Mouse (Mus musculus) lung, embryonic 14.5 days (tissue): ENCODE results near the gene Ankrd65. TPM values are rescaled to one million over a fixed set of nuclear protein-coding genes. Genes with fewer than 3 reads are reported as not detected.

Experiments used
- ATAC-seq: fragments of 200-750 bp; cut with Nextera tagmentation; 2 replicates; pipeline ENCODE4 v1.8.0; 2017; ENCODE audit warnings: mild to moderate bottlenecking, moderate TSS enrichment, moderate library complexity; ENCODE audit not compliant: insufficient read depth
- DNase-seq: peaks from one replicate; pipeline ENCODE4 v3.0.0-alpha.2; 2015
- H3K27ac ChIP-seq: fragments of 300-500 bp; sonication (generic); 2 replicates; pipeline ENCODE4 v1.5.1; 2014; ENCODE audit warnings: low read depth, mild to moderate bottlenecking, moderate library complexity
- H3K27me3 ChIP-seq: fragments of 300-500 bp; sonication (generic); 2 replicates; pipeline ENCODE4 v1.6.1; 2014; ENCODE audit warnings: low read length, control low read depth; ENCODE audit not compliant: insufficient read depth
- H3K36me3 ChIP-seq: fragments of 300-500 bp; sonication (generic); 2 replicates; pipeline ENCODE4 v1.6.1; 2014; ENCODE audit warnings: control low read depth; ENCODE audit not compliant: insufficient read depth
- H3K4me1 ChIP-seq: fragments of 300-500 bp; sonication (generic); 2 replicates; pipeline ENCODE4 v1.6.1; 2014; ENCODE audit warnings: antibody characterized with exemption, control low read depth; ENCODE audit not compliant: insufficient read depth
- H3K4me2 ChIP-seq: fragments of 300-500 bp; sonication (generic); 2 replicates; pipeline ENCODE4 v1.6.1; 2014; ENCODE audit warnings: mild to moderate bottlenecking
- H3K4me3 ChIP-seq: fragments of 300-500 bp; sonication (generic); 2 replicates; pipeline ENCODE4 v1.5.1; 2014; ENCODE audit warnings: low read depth, low read length
- H3K9ac ChIP-seq: fragments of 300-500 bp; sonication (generic); 2 replicates; pipeline ENCODE4 v1.6.1; 2014
- H3K9me3 ChIP-seq: fragments of 300-500 bp; sonication (generic); 2 replicates; pipeline ENCODE4 v1.6.1; 2016; ENCODE audit warnings: low read depth, low read length, control low read depth
- CTCF ChIP-seq: IDR thresholded peaks from 2 replicates; pipeline ENCODE4 v1.5.1; 2016; ENCODE audit warnings: antibody characterized with exemption, low read depth
- WGBS: fragments of 180-500 bp; shearing (Covaris S2); extraction: QIAGEN DNeasy Blood & Tissue Kit; methylation state at CpG from one replicate; pipeline ENCODE4 v1.1.7; 2014; 5-methylcytosine and 5-hydroxymethylcytosine counted together
- polyA plus RNA-seq: library from polyadenylated mRNA; unstranded; fragments of >200 nt; fragmentation: Nextera tagmentation; extraction: Ambion mirVana; gene quantifications from 2 replicates; pipeline ENCODE4 v1.2.1, GENCODE M21; 2014

Ankrd65 gene
- polyA plus RNA-seq, 1 experiment from 2014 or later, result not detected

GRCm38 (mm10) chr4:155769880-155770512 is 20.2 kb upstream of the Ankrd65 start:
- H3K4me3 ChIP-seq, result peak overlapping the region; percentile 53
- H3K4me2 ChIP-seq, result peak overlapping the region; percentile 81
- peaks cover 14% of the 10 kb centered on the region for H3K27me3 ChIP-seq
- WGBS, result 0% methylated on average over 39 of the region's 39 CpGs
- ATAC-seq (peak; percentile 91), DNase-seq (peak; percentile 95)
- TF ChIP-seq CTCF, result peak; percentile 94
- no peaks in the 10 kb centered on the region for H3K36me3 ChIP-seq
- peaks cover 11% of the 10 kb centered on the region for H3K4me1 ChIP-seq
- peak overlapping the region; percentile 78; the same call in 1 of the 2 replicates for H3K27ac ChIP-seq
- H3K9ac ChIP-seq, result peak overlapping the region; percentile 79
- no peaks in the 10 kb centered on the region for H3K9me3 ChIP-seq

- ATAC-seq (peak; percentile 12), DNase-seq (no peak)
- H3K9ac ChIP-seq, result peak overlapping the region; percentile 79
- H3K36me3 ChIP-seq, result no peaks in the 10 kb centered on the region
- peak overlapping the region; percentile 53 for H3K4me3 ChIP-seq
- no peak for TF ChIP-seq CTCF
- no peak overlapping the region for H3K27ac ChIP-seq
- H3K4me2 ChIP-seq, result peak overlapping the region; percentile 81
- H3K9me3 ChIP-seq, result no peaks in the 10 kb centered on the region
- WGBS, result 35% methylated on average over 24 of the region's 24 CpGs
- peaks cover 14% of the 10 kb centered on the region for H3K4me1 ChIP-seq
- peaks cover 14% of the 10 kb centered on the region for H3K27me3 ChIP-seq
These were observed 19.6 kb upstream of the Ankrd65 start for GRCm38 (mm10) chr4:155770626-155771025.

DNA sequence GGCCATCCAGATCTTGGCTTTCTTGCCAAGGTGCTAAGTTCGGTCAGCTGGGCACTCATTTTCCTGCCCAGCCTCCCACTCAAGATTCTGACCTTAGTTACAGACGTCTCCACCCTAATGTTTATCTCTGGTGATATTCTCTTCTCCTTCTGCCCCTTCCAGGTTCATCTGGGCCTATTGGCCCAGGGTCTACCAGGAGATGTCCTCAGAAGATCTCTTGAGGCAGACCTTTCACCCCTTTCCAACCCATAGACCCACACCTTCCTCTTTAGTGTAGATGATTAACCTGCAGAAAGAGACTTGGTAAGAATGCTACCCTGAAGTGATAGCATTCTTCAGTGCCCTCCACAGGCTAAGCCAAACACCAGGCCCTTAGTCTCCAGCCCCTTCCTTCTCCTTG is 18.5 kb upstream of the Ankrd65 start:
- DNase-seq (no peak), ATAC-seq (no peak)
- H3K27ac ChIP-seq, result no peak overlapping the region
- no peaks in the 10 kb centered on the region for H3K9me3 ChIP-seq
- H3K27me3 ChIP-seq, result peaks cover 14% of the 10 kb centered on the region
- H3K4me2 ChIP-seq, result no peak overlapping the region
- H3K4me1 ChIP-seq, result peaks cover 21% of the 10 kb centered on the region
- TF ChIP-seq CTCF, result no peak
- no peak overlapping the region for H3K4me3 ChIP-seq
- 58% methylated on average over 2 of the region's 2 CpGs for whole genome bisulfite sequencing
- no peaks in the 10 kb centered on the region for H3K36me3 ChIP-seq
- H3K9ac ChIP-seq, result no peak overlapping the region

- H3K4me1 ChIP-seq, result peaks cover 29% of the 10 kb centered on the region
- no peak overlapping the region for H3K9ac ChIP-seq
- no peak overlapping the region for H3K4me2 ChIP-seq
- no peak for DNase-seq
- no peak for ATAC-seq
- no peaks in the 10 kb centered on the region for H3K36me3 ChIP-seq
- no peak overlapping the region for H3K4me3 ChIP-seq
- 87% methylated on average over 13 of the region's 13 CpGs for WGBS
- no peaks in the 10 kb centered on the region for H3K9me3 ChIP-seq
- H3K27ac ChIP-seq, result no peak overlapping the region
- TF ChIP-seq CTCF, result no peak
- H3K27me3 ChIP-seq, result peaks cover 14% of the 10 kb centered on the region
These were observed 17.5 kb upstream of the Ankrd65 start for GRCm38 (mm10) chr4:155772786-155773185.

DNA sequence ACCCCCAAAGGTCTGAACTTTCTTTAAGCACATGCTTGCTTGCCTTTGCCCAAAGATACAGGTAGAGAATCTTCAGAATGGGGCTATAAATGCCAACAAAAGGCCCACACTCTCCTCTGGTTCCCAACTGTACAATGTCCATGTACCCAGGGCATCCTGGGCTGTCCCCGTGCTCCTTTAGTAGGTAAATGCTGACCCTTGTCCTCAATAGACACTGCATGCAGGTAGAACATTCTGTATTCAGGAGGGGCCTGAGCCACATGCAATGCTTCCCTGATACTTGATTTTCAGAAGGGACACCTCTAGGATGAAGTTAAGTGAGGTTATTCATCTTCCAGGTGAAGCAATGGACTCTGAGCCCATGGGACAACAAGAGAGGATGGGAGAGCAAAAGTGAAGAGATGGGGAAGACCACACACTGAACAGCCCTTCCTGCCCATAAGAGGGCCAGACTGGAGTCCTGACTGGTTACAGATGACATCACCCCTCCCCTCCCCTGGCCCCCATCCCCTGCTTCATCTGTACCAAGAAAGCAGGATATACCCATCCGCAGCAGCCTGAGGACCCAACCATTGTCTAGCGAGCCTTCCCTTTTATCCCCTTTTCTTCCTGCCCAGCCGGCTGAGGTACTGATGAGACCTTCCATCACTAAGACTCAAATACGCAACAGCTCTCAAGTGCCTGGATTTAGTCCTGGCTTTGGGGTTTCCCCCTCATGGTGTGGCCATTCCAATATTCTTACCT is 16.7 kb upstream of the Ankrd65 start:
- no peak overlapping the region for H3K9ac ChIP-seq
- no peak for TF ChIP-seq CTCF
- H3K27me3 ChIP-seq, result peaks cover 14% of the 10 kb centered on the region
- peaks cover 32% of the 10 kb centered on the region for H3K4me1 ChIP-seq
- H3K4me3 ChIP-seq, result peak overlapping the region; percentile 36
- 29% methylated on average over 5 of the region's 5 CpGs for WGBS
- peak; percentile 22 for DNase-seq
- no peaks in the 10 kb centered on the region for H3K9me3 ChIP-seq
- no peaks in the 10 kb centered on the region for H3K36me3 ChIP-seq
- H3K4me2 ChIP-seq, result peak overlapping the region; percentile 73
- ATAC-seq, result no peak
- no peak overlapping the region for H3K27ac ChIP-seq

DNA sequence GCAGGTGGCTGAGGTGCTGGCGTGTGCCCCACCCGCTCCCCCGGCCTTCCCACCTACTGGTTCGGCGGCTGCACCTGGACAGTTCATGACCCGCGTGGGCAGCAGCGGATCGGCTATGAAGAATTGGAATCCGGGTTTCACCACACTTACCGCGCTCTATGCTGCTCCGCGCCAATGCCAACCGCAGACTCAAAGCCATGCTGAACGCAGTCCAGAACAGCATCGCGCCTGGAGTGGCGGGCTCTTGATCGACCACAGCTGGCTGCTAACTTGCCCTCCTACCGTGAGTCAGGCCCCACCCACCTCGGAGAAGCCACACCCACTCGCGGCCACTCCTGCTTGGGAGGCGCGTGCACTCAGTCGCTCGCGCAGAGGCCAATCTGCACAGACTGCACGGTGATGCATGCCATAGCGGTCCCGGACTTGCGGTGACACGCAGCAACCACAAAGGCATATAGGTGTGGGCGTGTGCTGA is 15.9 kb upstream of the Ankrd65 start, which contains the start of gene Vwa1:
Gene Vwa1, minus strand, starts transcription at position 419 of the 475 bp plus-strand sequence.
- H3K9me3 ChIP-seq, result no peaks in the 10 kb centered on the region
- no peak within 1 kb of the TSS for H3K9ac ChIP-seq
- WGBS, result under 1% methylated on average over 35 of the region's 35 CpGs
- TF ChIP-seq CTCF, result no peak
- peaks cover 32% of the 10 kb centered on the region for H3K4me1 ChIP-seq
- peak within 1 kb of the TSS; percentile 36 for H3K4me3 ChIP-seq
- peak within 1 kb of the TSS; percentile 73 for H3K4me2 ChIP-seq
- H3K27me3 ChIP-seq, result peaks cover 14% of the 10 kb centered on the region
- H3K36me3 ChIP-seq, result no peaks in the 10 kb centered on the region
- ATAC-seq, result peak; percentile 73
- H3K27ac ChIP-seq, result peak within 1 kb of the TSS; percentile 69
- peak; percentile 94 for DNase-seq
